Mouse (Mus musculus) ES-E14 (cell line): ENCODE measurements around the gene Add2.

ENCODE experiments used
- CHD2 ChIP-seq: IDR thresholded peaks from 2 replicates; pipeline ENCODE4 v1.6.1; 2014; ENCODE audit warnings: mild to moderate bottlenecking, low read depth, low read length, inconsistent platforms
- HCFC1 ChIP-seq: IDR thresholded peaks from 2 replicates; pipeline ENCODE4 v1.6.1; 2012; ENCODE audit warnings: low read length, inconsistent platforms, borderline replicate concordance; ENCODE audit not compliant: insufficient read depth
- ZC3H11A ChIP-seq: IDR thresholded peaks from 2 replicates; pipeline ENCODE4 v1.6.1; 2012; ENCODE audit warnings: low read depth, mild to moderate bottlenecking, inconsistent platforms, low read length, borderline replicate concordance
- ZNF384 ChIP-seq: IDR thresholded peaks from 2 replicates; pipeline ENCODE4 v1.6.1; 2012; ENCODE audit warnings: low read depth, low read length, inconsistent platforms

DNA sequence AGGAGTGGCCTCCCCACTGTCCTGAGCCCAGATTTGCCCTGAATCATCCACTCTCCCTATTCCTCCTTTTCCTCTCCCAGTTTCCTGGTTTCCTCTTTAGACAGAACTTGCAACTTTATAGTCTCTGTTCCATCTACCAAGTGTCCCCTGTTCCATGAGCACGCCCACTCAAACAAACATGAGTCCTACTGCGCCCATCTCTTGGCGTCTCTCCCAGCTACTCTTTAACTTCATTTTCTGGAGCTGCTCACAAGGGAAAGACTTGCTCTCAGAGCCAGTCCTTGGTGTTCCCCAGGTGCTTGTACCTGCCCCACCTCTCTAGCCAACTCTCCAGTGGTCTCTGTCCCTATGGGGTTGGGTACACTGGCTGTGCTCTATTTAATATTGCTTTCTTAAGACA, 87.4 kb downstream of the Add2 start:
- TF ChIP-seq CHD2 (no peak), HCFC1 (no peak), ZNF384 (no peak), ZC3H11A (no peak)
